Mouse (Mus musculus) forebrain, embryonic 14.5 days (tissue): Measurements from ENCODE around the gene Calcrl. TPM values are rescaled to one million over a fixed set of nuclear protein-coding genes. Genes with fewer than 3 reads are reported as not detected.
A peak's percentile ranks its signal among the peaks of the same experiment; 100 is the strongest.
"Not testable (repeated sequence)": the region's sequence is repeated elsewhere in the genome, so short reads cannot be mapped to it uniquely, and the experiment has no call there.

Experiments used
- ATAC-seq: fragments of 200-750 bp; cut with Nextera tagmentation; 2 replicates; pipeline ENCODE4 v1.8.0; 2017; ENCODE audit warnings: mild to moderate bottlenecking, moderate library complexity
- DNase-seq: peaks from one replicate; pipeline ENCODE4 v3.0.0-alpha.2; 2015; ENCODE audit warnings: low spot score
- H3K27ac ChIP-seq: fragments of 300-500 bp; sonication (generic); 2 replicates; pipeline ENCODE4 v1.5.1; 2014; ENCODE audit warnings: low read depth, mild to moderate bottlenecking, control low read depth, low read length, moderate library complexity
- H3K27me3 ChIP-seq: fragments of 300-500 bp; sonication (generic); replicated peaks from 2 replicates; pipeline ENCODE4 v1.6.1; 2014; ENCODE audit warnings: low read length, control low read depth, mixed read lengths; ENCODE audit not compliant: control insufficient read depth, insufficient read depth
- H3K36me3 ChIP-seq: fragments of 300-500 bp; sonication (generic); 2 replicates; pipeline ENCODE4 v1.6.1; 2014; ENCODE audit warnings: low read length, control low read depth; ENCODE audit not compliant: control insufficient read depth, insufficient read depth
- H3K4me1 ChIP-seq: fragments of 300-500 bp; sonication (generic); 2 replicates; pipeline ENCODE4 v1.6.1; 2014; ENCODE audit warnings: antibody characterized with exemption, low read length, control low read depth; ENCODE audit not compliant: control insufficient read depth, insufficient read depth
- H3K4me2 ChIP-seq: fragments of 300-500 bp; sonication (generic); 2 replicates; pipeline ENCODE4 v1.6.1; 2014; ENCODE audit warnings: mild to moderate bottlenecking, control low read depth, low read length
- H3K4me3 ChIP-seq: fragments of 300-500 bp; sonication (generic); 2 replicates; pipeline ENCODE4 v1.5.1; 2014; ENCODE audit warnings: low read depth, low read length, control low read depth
- H3K9ac ChIP-seq: fragments of 300-500 bp; sonication (generic); 2 replicates; pipeline ENCODE4 v1.6.1; 2014; ENCODE audit warnings: mild to moderate bottlenecking, low read length, control low read depth, moderate library complexity
- H3K9me3 ChIP-seq: fragments of 300-500 bp; sonication (generic); replicated peaks from 2 replicates; pipeline ENCODE4 v1.6.1; 2016; ENCODE audit warnings: low read length, control low read depth, mixed read lengths; ENCODE audit not compliant: control insufficient read depth
- WGBS: fragments of 180-500 bp; shearing (Covaris S2); extraction: QIAGEN DNeasy Blood & Tissue Kit; methylation state at CpG from one replicate; pipeline ENCODE4 v1.1.7; 2014; 5-methylcytosine and 5-hydroxymethylcytosine counted together
- polyA plus RNA-seq: library from polyadenylated mRNA; unstranded; fragments of >200 nt; fragmentation: Nextera tagmentation; extraction: Ambion mirVana; gene quantifications from 2 replicates; pipeline ENCODE4 v1.2.1, GENCODE M21; 2014

Gene Calcrl
- polyA plus RNA-seq, 1 experiment from 2014 or later, result 6.5 TPM

DNA sequence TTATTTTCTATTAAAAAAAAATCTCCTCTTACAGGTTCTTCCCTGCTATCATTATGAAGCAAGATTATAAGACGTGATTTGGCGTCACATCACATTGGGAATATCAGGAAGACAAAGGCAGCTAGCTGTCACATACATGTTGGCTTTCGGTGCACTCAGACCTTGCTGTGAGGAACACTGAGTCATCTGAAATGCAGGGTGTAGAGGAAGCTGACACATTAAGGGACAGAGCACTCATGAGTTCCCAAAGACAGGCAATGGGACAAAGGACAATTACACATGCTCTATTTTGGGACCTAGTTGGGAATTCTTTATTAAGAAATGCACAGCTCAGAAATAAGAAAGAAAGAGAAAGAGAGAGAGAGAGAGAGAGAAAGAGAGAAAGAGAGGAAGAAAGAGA is 20.4 kb downstream of the Calcrl start:
- ATAC-seq (no peak), DNase-seq (no peak)
- 91% methylated on average over 3 of the region's 3 CpGs for WGBS
- no peak overlapping the region for H3K9ac ChIP-seq
- no peaks in the 10 kb centered on the region for H3K9me3 ChIP-seq
- H3K36me3 ChIP-seq, result no peaks in the 10 kb centered on the region
- H3K27me3 ChIP-seq, result no peaks in the 10 kb centered on the region
- no peak overlapping the region for H3K4me3 ChIP-seq
- no peak overlapping the region for H3K27ac ChIP-seq
- H3K4me2 ChIP-seq, result no peak overlapping the region
- no peaks in the 10 kb centered on the region for H3K4me1 ChIP-seq

DNA sequence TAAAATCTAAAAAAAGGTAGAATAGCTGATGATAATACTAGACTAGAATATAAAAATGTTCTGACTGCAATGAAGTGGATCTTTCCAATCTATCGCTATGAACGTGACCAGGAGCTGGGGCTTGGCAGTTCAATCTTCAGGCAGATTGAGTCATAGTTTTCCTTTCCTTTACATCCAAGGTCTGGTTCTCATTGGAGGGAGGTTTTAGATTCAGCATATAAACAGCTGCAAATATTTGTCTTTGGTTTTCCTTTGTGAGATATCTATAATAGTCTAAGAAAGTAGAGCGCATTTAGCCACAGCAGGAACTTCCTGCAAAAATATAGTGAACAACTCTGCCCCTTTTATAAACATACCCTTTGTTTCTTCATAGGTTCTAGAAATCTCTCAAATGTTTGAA is 22.5 kb downstream of the Calcrl start:
- Histone ChIP-seq H3K4me3 (no peak overlapping the region), H3K9me3 (no peaks in the 10 kb centered on the region), H3K4me1 (no peaks in the 10 kb centered on the region), H3K27me3 (no peaks in the 10 kb centered on the region), H3K4me2 (no peak overlapping the region), H3K27ac (no peak overlapping the region), H3K9ac (no peak overlapping the region), H3K36me3 (no peaks in the 10 kb centered on the region)
- DNase-seq (no peak), ATAC-seq (no peak)
- 93% methylated on average over 3 of the region's 3 CpGs for WGBS

DNA sequence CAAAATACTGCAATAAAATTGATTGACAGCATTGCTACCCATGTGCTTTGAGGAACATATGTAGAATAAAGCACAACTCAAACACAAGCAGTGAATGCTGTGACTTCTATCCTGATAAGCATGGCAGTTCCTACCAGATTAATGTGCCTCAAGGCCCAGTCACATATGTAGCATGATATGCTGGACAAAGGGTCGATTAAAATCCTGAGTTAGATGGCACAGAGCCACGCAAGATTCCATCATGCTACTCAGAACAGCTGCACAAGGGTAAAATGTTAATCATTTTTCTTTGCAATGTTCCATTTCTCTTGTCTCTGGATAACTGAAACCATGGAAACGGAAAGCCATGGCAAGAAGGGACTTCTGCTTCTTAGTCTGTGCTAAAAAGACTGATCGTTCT is 28.7 kb downstream of the Calcrl start:
- 87% methylated on average over 4 of the region's 4 CpGs for WGBS
- H3K4me2 ChIP-seq, result no peak overlapping the region
- DNase-seq, result no peak
- ATAC-seq, result no peak
- no peak overlapping the region for H3K4me3 ChIP-seq
- H3K9ac ChIP-seq, result no peak overlapping the region
- no peaks in the 10 kb centered on the region for H3K4me1 ChIP-seq
- no peaks in the 10 kb centered on the region for H3K36me3 ChIP-seq
- no peaks in the 10 kb centered on the region for H3K9me3 ChIP-seq
- no peak overlapping the region for H3K27ac ChIP-seq
- H3K27me3 ChIP-seq, result no peaks in the 10 kb centered on the region

DNA sequence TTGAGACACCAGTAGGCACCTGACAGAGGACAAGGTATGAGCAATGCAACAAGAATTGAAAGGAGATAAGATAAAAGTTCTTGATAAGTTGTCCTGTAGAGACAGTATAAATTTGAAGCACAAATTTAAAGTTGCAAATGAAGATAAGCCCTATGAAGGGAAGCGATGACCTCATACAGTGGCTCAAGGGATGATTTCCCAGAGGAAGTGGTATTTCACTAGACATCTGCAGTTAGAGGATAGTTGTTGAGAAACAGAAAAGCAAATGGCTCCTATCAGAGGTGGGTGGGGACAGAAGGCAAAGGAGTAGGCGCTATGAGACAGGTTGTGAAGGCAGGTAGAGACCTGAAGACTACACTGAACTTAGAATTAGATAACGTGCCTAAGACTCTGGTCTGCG is 32.0 kb downstream of the Calcrl start:
- 95% methylated on average over 4 of the region's 4 CpGs for WGBS
- no peaks in the 10 kb centered on the region for H3K9me3 ChIP-seq
- ATAC-seq (no peak), DNase-seq (no peak)
- no peak overlapping the region for H3K27ac ChIP-seq
- no peak overlapping the region for H3K9ac ChIP-seq
- no peaks in the 10 kb centered on the region for H3K36me3 ChIP-seq
- H3K27me3 ChIP-seq, result no peaks in the 10 kb centered on the region
- no peak overlapping the region for H3K4me2 ChIP-seq
- H3K4me3 ChIP-seq, result no peak overlapping the region
- H3K4me1 ChIP-seq, result no peaks in the 10 kb centered on the region

DNA sequence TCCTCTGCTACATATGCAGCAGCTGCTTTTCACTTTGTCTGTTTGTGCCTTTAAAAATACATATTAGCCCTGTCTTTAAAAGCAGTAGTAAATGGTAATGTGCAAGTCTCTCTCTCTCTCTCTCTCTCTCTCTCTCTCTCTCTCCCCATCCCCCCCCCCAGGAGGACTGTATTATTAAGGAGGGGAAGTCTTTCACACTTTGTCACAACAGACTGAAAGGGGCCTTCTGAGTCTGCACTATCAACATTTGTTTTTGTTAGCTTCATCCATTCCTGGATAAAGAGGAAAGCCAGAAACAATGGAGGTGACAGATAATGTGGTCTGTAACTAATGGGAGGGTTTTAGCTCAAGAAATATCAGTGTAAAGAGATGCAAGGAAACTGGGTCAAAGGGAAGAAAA is 36.1 kb downstream of the Calcrl start:
- H3K27me3 ChIP-seq, result no peaks in the 10 kb centered on the region
- H3K36me3 ChIP-seq, result no peaks in the 10 kb centered on the region
- no peak for DNase-seq
- no peak overlapping the region for H3K27ac ChIP-seq
- no peaks in the 10 kb centered on the region for H3K4me1 ChIP-seq
- no peaks in the 10 kb centered on the region for H3K9me3 ChIP-seq
- H3K4me3 ChIP-seq, result no peak overlapping the region
- no peak overlapping the region for H3K4me2 ChIP-seq
- H3K9ac ChIP-seq, result no peak overlapping the region
- no peak for ATAC-seq

DNA sequence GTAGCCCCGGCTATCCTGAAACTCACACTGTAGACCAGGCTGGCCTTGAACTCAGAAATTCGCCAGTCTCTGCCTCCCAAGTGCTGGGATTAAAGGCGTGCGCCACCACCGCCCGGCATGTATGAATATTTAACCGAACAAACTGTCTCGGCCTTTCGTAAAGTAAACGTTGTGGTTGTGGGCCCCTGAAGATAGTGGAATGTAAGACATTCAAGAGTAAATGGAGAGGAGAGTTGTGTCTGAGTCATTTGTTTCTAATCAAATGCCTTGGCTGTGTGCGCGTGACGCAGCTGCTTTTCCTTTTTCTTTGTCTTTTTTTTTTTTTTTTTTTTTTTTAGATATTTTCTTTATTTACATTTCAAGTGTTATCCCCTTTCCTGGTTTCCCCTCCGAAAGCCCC is 36.7 kb downstream of the Calcrl start:
- H3K4me1 ChIP-seq, H3K9me3 ChIP-seq, ATAC-seq, H3K36me3 ChIP-seq, H3K27me3 ChIP-seq, DNase-seq, H3K4me3 ChIP-seq, H3K9ac ChIP-seq, H3K27ac ChIP-seq, H3K4me2 ChIP-seq: not testable (repeated sequence)
- WGBS, result 86% methylated on average over 14 of the region's 14 CpGs

DNA sequence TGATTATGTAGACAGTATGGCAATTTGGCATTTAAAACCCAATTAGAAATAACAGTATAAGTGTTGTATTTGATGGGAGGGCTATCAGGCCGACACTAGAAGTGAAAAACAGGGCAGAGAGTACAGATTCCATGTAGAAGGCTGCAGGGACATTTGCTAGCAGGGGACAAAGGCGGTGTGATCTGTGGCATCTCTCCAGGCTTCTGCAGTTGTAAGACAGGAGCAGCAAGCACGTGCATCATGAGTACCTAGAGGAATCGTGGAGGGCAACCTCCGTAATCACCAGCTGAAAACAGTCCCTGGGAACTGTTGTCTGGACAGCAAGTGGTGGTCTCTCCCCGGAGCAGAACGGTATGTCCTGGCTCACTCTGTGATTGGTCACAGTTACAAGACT is 37.2 kb downstream of the Calcrl start:
- no peak overlapping the region for H3K9ac ChIP-seq
- WGBS, result 79% methylated on average over 7 of the region's 7 CpGs
- H3K4me3 ChIP-seq, result no peak overlapping the region
- no peaks in the 10 kb centered on the region for H3K27me3 ChIP-seq
- no peak overlapping the region for H3K4me2 ChIP-seq
- H3K9me3 ChIP-seq, result no peaks in the 10 kb centered on the region
- DNase-seq (no peak), ATAC-seq (no peak)
- H3K4me1 ChIP-seq, result no peaks in the 10 kb centered on the region
- H3K36me3 ChIP-seq, result no peaks in the 10 kb centered on the region
- H3K27ac ChIP-seq, result no peak overlapping the region

DNA sequence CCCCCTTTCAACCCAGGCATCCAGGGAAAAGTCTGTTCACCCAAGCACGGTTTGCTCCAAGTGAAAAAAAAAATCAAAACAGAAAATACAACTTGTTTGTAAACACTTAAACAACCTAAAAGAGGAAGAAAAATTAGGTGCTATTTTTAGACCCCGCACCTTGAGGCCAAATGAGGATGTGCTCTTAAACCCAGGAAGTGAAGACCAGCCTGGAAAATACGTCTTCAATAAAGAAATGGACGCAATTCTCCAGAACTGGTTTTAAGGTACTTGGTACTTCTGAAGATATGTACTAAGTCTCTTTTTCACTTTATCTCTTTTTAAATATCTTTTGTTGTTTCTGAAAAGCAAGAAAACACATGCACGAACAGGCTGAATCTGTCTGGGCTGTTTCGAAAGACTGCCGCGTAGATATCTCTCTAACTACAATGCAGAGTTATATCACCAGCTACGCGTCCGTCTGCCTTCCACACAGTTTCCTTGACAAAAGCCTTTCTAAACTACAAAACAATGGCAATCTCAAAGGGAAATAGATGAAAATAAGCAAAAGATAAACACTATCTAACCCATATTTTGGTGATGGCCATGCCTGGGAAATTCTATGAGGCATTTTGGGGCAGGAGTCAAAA is 37.7 kb downstream of the Calcrl start:
- H3K4me3 ChIP-seq, result no peak overlapping the region
- no peak for ATAC-seq
- H3K4me2 ChIP-seq, result no peak overlapping the region
- no peak overlapping the region for H3K27ac ChIP-seq
- DNase-seq, result no peak
- no peaks in the 10 kb centered on the region for H3K4me1 ChIP-seq
- WGBS, result 77% methylated on average over 11 of the region's 11 CpGs
- H3K36me3 ChIP-seq, result no peaks in the 10 kb centered on the region
- H3K27me3 ChIP-seq, result no peaks in the 10 kb centered on the region
- no peak overlapping the region for H3K9ac ChIP-seq
- H3K9me3 ChIP-seq, result no peaks in the 10 kb centered on the region

DNA sequence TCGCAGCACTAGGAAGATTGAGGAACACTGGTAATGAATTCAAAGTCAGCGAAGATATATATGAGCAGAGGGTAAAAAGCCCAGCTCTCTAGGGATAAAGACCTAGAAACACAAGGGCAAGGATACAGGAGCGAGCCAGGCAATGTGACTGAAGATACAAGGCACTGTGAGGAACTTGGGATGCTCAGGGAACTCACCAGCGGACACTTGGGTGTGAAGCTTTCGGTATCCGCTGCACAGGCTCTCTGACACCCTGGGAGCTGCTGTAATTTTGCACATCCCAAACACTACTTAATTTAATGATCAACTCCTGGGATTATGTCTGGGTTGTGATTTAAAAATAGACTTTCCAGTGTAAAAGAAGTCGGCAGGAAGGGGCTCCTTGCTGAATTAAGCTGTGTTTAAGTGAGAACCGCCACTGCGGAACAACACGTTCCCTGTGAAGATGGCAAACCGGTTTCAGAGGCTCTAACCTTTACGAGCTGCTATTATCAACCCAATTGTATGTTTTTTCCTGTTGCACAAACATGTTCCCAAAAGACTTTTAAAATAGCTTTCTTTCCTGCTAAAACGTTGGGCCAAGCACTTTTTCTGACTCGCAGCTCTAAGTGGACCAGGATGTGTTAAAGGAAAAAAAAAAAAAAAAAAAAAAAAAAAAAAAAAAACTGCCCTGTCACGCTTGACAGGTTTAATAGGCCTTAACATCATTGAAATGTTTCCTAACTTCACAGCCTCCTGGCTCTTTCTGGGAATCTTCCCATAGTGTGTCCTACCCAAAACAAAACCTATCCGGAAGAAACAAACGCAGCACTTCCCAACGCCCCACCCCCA is 38.4 kb downstream of the Calcrl start:
- ATAC-seq, result no peak
- no peaks in the 10 kb centered on the region for H3K27me3 ChIP-seq
- H3K4me2 ChIP-seq, result 0 out of 2 replicates have a peak overlapping the region, but pooled peaks have one; percentile 25
- no peak overlapping the region for H3K27ac ChIP-seq
- no peak overlapping the region for H3K4me3 ChIP-seq
- H3K4me1 ChIP-seq, result no peaks in the 10 kb centered on the region
- H3K9me3 ChIP-seq, result no peaks in the 10 kb centered on the region
- DNase-seq, result no peak
- H3K36me3 ChIP-seq, result no peaks in the 10 kb centered on the region
- H3K9ac ChIP-seq, result no peak overlapping the region
- 52% methylated on average over 18 of the region's 18 CpGs for WGBS
